Mouse (Mus musculus) neural tube, postnatal 0 days (tissue): ENCODE data around the gene Sart3. TPM values are rescaled to one million over a fixed set of nuclear protein-coding genes. Genes with fewer than 3 reads are reported as not detected.

Experiments used
- polyA plus RNA-seq: library from polyadenylated mRNA; unstranded; fragments of >200 nt; fragmentation: Nextera tagmentation; extraction: Ambion mirVana; gene quantifications from 2 replicates; pipeline ENCODE4 v1.2.1, GENCODE M21; 2015

Gene Sart3
- 27.8 and 30.0 TPM in 2 replicates for polyA plus RNA-seq

DNA sequence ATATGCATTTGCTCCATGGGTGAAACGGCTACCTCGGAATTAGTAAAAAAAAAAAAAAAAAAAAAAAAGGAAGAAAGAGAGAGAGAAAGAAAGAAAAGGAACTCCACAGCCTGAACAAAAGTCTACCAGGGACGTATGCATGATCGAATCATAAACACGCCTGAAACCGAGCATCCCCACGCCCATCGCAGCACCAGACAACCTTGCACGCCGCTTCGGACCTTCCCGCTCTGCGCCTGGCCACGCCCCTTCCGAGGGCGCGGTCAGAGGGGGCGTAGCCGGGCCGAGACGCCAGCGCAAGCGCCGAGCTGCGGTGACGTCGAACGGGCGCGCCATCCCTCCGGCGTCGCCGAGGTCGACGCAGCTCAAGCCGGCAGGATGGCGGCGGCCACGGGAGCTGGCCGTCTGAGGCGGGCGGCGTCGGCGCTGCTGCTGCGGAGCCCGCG, at the start of gene Sart3, which contains the start of gene Iscu:
Gene Sart3 (minus strand): TSS at position 61 of the 446 bp plus-strand sequence.
Gene Iscu (plus strand): TSS at position 299 of the 446 bp plus-strand sequence.

DNA sequence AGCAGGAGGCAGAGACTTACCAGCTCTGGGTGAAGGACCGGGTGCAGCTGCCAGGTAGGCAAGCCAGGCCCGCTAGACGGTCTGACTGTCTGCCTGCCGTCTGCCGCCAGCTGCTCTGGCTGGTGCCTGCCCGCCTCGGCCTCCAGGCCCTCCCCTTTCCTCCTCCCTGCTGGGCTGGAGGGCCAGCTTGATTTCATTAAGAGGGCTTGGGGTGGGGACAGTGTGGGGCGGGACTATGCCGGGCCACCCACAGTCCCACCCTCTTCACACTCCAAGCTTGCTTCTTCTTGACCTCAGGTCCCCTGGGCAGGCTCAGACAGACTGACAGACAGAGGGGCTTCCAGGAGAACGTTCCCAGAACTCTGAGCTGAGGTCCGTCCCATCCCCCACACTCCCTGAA, 28.0 kb upstream of the Sart3 start, which contains the start of gene Tmem119:
Gene Tmem119 (minus strand): TSS at position 237 of the 400 bp plus-strand sequence.

DNA sequence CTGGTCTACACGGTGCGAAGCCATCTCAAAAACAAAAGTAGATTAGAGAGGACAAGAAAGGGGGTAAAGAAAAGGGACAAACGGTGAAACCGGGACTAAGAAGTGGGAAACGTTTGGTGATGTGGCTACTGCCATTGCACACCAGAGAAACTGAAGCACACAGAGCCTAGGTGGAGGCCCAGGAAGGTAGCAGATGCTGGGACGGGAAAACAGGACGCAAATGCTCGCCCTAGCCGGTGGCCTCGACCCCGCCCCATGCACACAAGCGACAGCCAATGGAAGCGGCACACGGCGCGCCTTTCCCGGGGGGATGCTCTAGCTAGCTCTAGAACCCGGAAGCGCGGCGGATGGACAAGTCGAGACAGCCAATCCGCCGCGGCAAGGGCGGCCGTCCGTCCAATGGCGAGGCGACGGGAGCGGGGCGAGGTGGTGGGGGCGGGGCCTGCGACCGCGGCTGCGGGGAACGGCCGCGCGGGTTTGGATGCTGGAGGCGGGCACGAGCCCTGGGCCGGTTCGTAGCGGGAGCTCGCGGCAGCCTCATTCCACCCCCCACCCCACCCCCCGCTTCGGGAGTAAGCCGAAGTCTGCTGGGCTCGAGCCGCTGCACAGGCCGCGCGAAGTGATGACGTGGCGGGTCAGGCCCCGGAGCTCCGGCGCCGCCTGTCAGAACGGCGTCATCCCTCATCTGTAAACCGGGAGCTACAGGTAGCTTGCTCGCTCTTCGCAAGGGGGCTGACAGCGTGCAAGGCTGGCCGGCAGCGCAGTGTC, 36.8 kb downstream of the Sart3 start, which contains the start of gene Ficd:
Gene Ficd (plus strand): TSS at position 459 of the 768 bp plus-strand sequence.

DNA sequence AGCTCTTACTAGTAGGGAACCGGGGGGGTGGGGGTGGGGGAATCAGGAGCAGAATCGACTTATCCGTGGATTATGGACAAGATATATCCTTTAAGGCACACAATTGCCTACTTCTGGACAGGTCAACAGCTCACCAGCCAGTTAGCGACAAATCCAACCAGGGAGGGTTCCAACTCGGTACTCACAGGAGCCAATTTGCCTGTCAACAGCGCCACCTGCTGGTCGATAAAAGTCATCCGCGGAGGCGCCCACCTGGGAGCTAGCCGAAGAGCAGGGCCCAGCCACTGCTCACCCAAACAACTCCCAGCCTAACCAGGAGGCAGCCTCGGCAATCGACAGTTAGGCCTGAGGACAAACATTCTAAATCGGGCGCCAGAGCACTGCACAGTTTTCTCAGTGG, 47.9 kb downstream of the Sart3 start, which contains the start of gene 1700069L16Rik:
Gene 1700069L16Rik (minus strand): TSS at position 327 of the 400 bp plus-strand sequence.

Other genes starting within 250 kb of the Sart3 start
- gene Cmklr1, start 122.1 kb downstream of the Sart3 start, polyA plus RNA-seq: 0.90 and 1.8 TPM in 2 replicates
- gene 1700069L16Rik, start 47.7 kb downstream of the Sart3 start, polyA plus RNA-seq: not detected in 2 replicates
- 9.4 and 9.9 TPM in 2 replicates for gene Ficd, start 36.7 kb downstream of the Sart3 start, polyA plus RNA-seq
- gene Iscu, start 238 bp upstream of the Sart3 start, polyA plus RNA-seq: 120 and 135 TPM in 2 replicates
- gene Tmem119, start 28.0 kb upstream of the Sart3 start, polyA plus RNA-seq: 15.2 and 15.8 TPM in 2 replicates
- 2.9 and 3.1 TPM in 2 replicates for gene Selplg, start 60.1 kb upstream of the Sart3 start, polyA plus RNA-seq
- 112 and 123 TPM in 2 replicates for gene Coro1c, start 136.2 kb upstream of the Sart3 start, polyA plus RNA-seq
- gene Ssh1, start 221.4 kb upstream of the Sart3 start, polyA plus RNA-seq: 9.4 and 10.2 TPM in 2 replicates
- 0.37 TPM in 1 of 2 replicates, not detected in the other for gene Dao, start 231.2 kb upstream of the Sart3 start, polyA plus RNA-seq